14 mouse cellular contexts compared by ENCODE assay signal in genomic region chr6:120055666-120056540, GRCm38 (mm10). TPM values are rescaled to one million over a fixed set of nuclear protein-coding genes. Genes with fewer than 3 reads are reported as not detected.
A peak's percentile ranks its signal among the peaks of the same experiment; 100 is the strongest.
DNase-seq lines count a peak whose midpoint lies in the region; ATAC-seq and TF ChIP-seq lines count a peak whose summit lies in the region.
"Had no signal": no experiment of that assay in that cellular context is flagged by ENCODE, and none has a peak within 500 bp of the region (broad histone marks: within the 10 kb centered on the region; RNA-seq: fewer than 3 reads in every experiment).

No protein-coding gene starts in this region.

- H3K4me2 ChIP-seq in kidney, postnatal 0 days (ENCODE audit: low read length), result no peak overlapping the region
- H3K4me2 ChIP-seq: forebrain, embryonic 15.5 days; hindbrain, embryonic 15.5 days; liver, embryonic 13.5 days had no signal

- peak; percentile 31 for DNase-seq in kidney, postnatal 0 days (ENCODE audit: low spot score)
- no peak for DNase-seq in kidney, adult 18-20 months
- peak; percentile 21 to 44 for DNase-seq in CD8-positive naive resting alpha-beta T cell, adult 2 months (ENCODE audit: low read depth in 2 of 2, low spot score in 2 of 2)
- peak; percentile 56 for DNase-seq in gastrocnemius, postnatal 25 days
- peak; percentile 26 to 68 for DNase-seq in thymus, adult 18-20 months
- DNase-seq in embryo, embryonic 9.5 days (ENCODE audit: extremely low spot score), result no peak
- no peak for DNase-seq in left cerebral cortex, postnatal 10 days (ENCODE audit: extremely low spot score in 1 of 2, low spot score in 2 of 2)
- no peak for DNase-seq in layer of hippocampus, adult 2 months (ENCODE audit: low spot score in 2 of 2)
- DNase-seq: adrenal gland, postnatal 14 days; liver, embryonic 13.5 days; midbrain, embryonic 14.5 days had no signal

- no peaks in the 10 kb centered on the region for H3K4me1 ChIP-seq in kidney, postnatal 0 days (replicated peaks; ENCODE audit: insufficient read depth, low read length)
- H3K4me1 ChIP-seq: forebrain, embryonic 15.5 days; hindbrain, embryonic 15.5 days; liver, embryonic 13.5 days had no signal

- TF ChIP-seq CTCF in kidney, postnatal 0 days (IDR thresholded peaks at IDR 0.05; ENCODE audit: low read depth), result no peak
- no peak for TF ChIP-seq CTCF in layer of hippocampus, adult 2 months (conservative IDR thresholded peaks at IDR 0.05)

- WGBS in kidney, postnatal 0 days, result 64% methylated on average over 2 of the region's 2 CpGs

- no peak overlapping the region for H3K4me3 ChIP-seq in kidney, postnatal 0 days (replicated peaks; ENCODE audit: low read depth, low read length)
- no peak overlapping the region for H3K4me3 ChIP-seq in layer of hippocampus, adult 2 months
- H3K4me3 ChIP-seq: forebrain, embryonic 15.5 days; hindbrain, embryonic 15.5 days; liver, embryonic 13.5 days had no signal

- no peak overlapping the region for H3K27ac ChIP-seq in kidney, postnatal 0 days
- no peak overlapping the region for H3K27ac ChIP-seq in layer of hippocampus, adult 2 months
- H3K27ac ChIP-seq: forebrain, embryonic 15.5 days; hindbrain, embryonic 15.5 days; liver, embryonic 13.5 days had no signal

- H3K36me3 ChIP-seq in kidney, postnatal 0 days (ENCODE audit: insufficient read depth, low read length), result no peaks in the 10 kb centered on the region
- H3K36me3 ChIP-seq: forebrain, embryonic 15.5 days; hindbrain, embryonic 15.5 days; liver, embryonic 13.5 days had no signal

- ATAC-seq in kidney, postnatal 0 days (replicated peaks; ENCODE audit: low FRiP score, low read depth), result no peak
- ATAC-seq: forebrain, embryonic 15.5 days had no signal

- intact Hi-C loops in left cerebral cortex, postnatal 10 days (cut with DNase I), result no loop called here

- no peak overlapping the region for H3K9ac ChIP-seq in kidney, postnatal 0 days (ENCODE audit: low read depth, low read length)
- H3K9ac ChIP-seq: forebrain, embryonic 15.5 days; hindbrain, embryonic 15.5 days; liver, embryonic 13.5 days had no signal

- H3K27me3 ChIP-seq in kidney, postnatal 0 days (ENCODE audit: insufficient read depth, low read length), result no peaks in the 10 kb centered on the region
- H3K27me3 ChIP-seq: forebrain, embryonic 15.5 days; hindbrain, embryonic 15.5 days; liver, embryonic 13.5 days had no signal

- H3K9me3 ChIP-seq in kidney, postnatal 0 days (replicated peaks; ENCODE audit: low read length), result no peaks in the 10 kb centered on the region
- H3K9me3 ChIP-seq: forebrain, embryonic 15.5 days; hindbrain, embryonic 15.5 days; liver, embryonic 13.5 days had no signal

RNA-seq across cellular contexts. Expression of gene Wnk1, which starts 17.4 kb away (rescaled TPM):
- polyA plus RNA-seq in kidney, postnatal 0 days (2015; fragmentation: Nextera tagmentation; extraction: Ambion mirVana), result 171 and 172 TPM in 2 replicates
- total RNA-seq in gastrocnemius, postnatal 25 days (2021), result 100 to 1,000 TPM; 263 to 303 TPM
- total RNA-seq in left cerebral cortex, postnatal 10 days (2021), result 100 to 1,000 TPM; 118 to 121 TPM
- 100 to 1,000 TPM; 185 to 194 TPM for total RNA-seq in layer of hippocampus, adult 2 months (2021)

RNA-seq across cellular contexts. Expression of gene Ninj2, which starts 37.2 kb away (rescaled TPM):
- polyA plus RNA-seq in kidney, postnatal 0 days (2015; fragmentation: Nextera tagmentation; extraction: Ambion mirVana), result not detected in 2 replicates
- total RNA-seq in gastrocnemius, postnatal 25 days (2021), result not detected
- total RNA-seq in left cerebral cortex, postnatal 10 days (2021), result under 1 TPM; 0.43 to 0.45 TPM
- total RNA-seq in layer of hippocampus, adult 2 months (2021), result under 1 TPM; 0.74 to 0.91 TPM
- total RNA-seq: adrenal gland, postnatal 14 days had no signal
- polyA plus RNA-seq: forebrain, embryonic 15.5 days; hindbrain, embryonic 15.5 days; liver, embryonic 13.5 days; midbrain, embryonic 14.5 days; stomach, embryonic 16.5 days had no signal

Comparison
In these comparisons a context has a peak if more than half of its experiments do, and no peak if none do; other contexts are left out.
1. DNase-seq: peak in kidney, postnatal 0 days (single experiment), CD8-positive naive resting alpha-beta T cell, adult 2 months (2 of 2), gastrocnemius, postnatal 25 days (single experiment) and thymus, adult 18-20 months (2 of 2); none in kidney, adult 18-20 months (single experiment), embryo, embryonic 9.5 days (single experiment), left cerebral cortex, postnatal 10 days (0 of 2) and layer of hippocampus, adult 2 months (0 of 2).